Comparison of ENCODE assay signal across 8 mouse cellular contexts in genomic region chr4:87647932-87648911, GRCm38 (mm10).
DNase-seq lines count a peak whose midpoint lies in the region; ATAC-seq and TF ChIP-seq lines count a peak whose summit lies in the region.

No protein-coding gene starts in this region.

- no peak for TF ChIP-seq CTCF in CH12.LX (conservative IDR thresholded peaks at IDR 0.05 in 1 of 2, IDR thresholded peaks at IDR 0.05 in 1 of 2; ENCODE audit: low read depth in 2 of 2, low read length in 2 of 2)

- H3K9me3 ChIP-seq in CH12.LX (replicated peaks; ENCODE audit: low read length): peaks cover 7% of the 10 kb centered on the region
- H3K9me3 ChIP-seq in forebrain, embryonic 11.5 days (ENCODE audit: control insufficient read depth, low read length): no peaks in the 10 kb centered on the region; the same call in 1 of the 2 replicates
- peaks cover 4% of the 10 kb centered on the region for H3K9me3 ChIP-seq in intestine, embryonic 14.5 days (ENCODE audit: control insufficient read depth, low read length)
- no peaks in the 10 kb centered on the region for H3K9me3 ChIP-seq in limb, embryonic 15.5 days
- no peaks in the 10 kb centered on the region for H3K9me3 ChIP-seq in neural tube, embryonic 14.5 days (ENCODE audit: control insufficient read depth, low read length)

- peaks cover 2 to 9% of the 10 kb centered on the region in 2 experiments; a peak in 3 of 4 replicates for H3K4me1 ChIP-seq in CH12.LX (ENCODE audit: control insufficient read depth in 1 of 2, insufficient read depth in 2 of 2)
- peaks cover 12% of the 10 kb centered on the region; the same call in 1 of the 2 replicates for H3K4me1 ChIP-seq in forebrain, embryonic 11.5 days (replicated peaks; ENCODE audit: control insufficient read depth, insufficient read depth, low read length)
- H3K4me1 ChIP-seq in intestine, embryonic 14.5 days (replicated peaks; ENCODE audit: control insufficient read depth, insufficient read depth, low read length): peaks cover 12% of the 10 kb centered on the region
- H3K4me1 ChIP-seq in limb, embryonic 15.5 days: peaks cover 19% of the 10 kb centered on the region
- peaks cover 7% of the 10 kb centered on the region; the same call in 1 of the 2 replicates for H3K4me1 ChIP-seq in neural tube, embryonic 14.5 days (ENCODE audit: control insufficient read depth, insufficient read depth, low read length)

- ATAC-seq in forebrain, embryonic 11.5 days (replicated peaks; ENCODE audit: low FRiP score): peak; percentile 81
- peak; percentile 82 for ATAC-seq in intestine, embryonic 14.5 days (replicated peaks; ENCODE audit: low FRiP score, low TSS enrichment, low read depth)
- peak; percentile 71; the same call in 1 of the 2 replicates for ATAC-seq in limb, embryonic 15.5 days (ENCODE audit: insufficient number of reproducible peaks, low FRiP score, low TSS enrichment, low read depth)
- ATAC-seq in neural tube, embryonic 14.5 days (ENCODE audit: low read depth): peak; percentile 87

- H3K27me3 ChIP-seq in CH12.LX (replicated peaks): no peaks in the 10 kb centered on the region
- H3K27me3 ChIP-seq in forebrain, embryonic 11.5 days (ENCODE audit: control insufficient read depth, insufficient read depth, low read length): no peaks in the 10 kb centered on the region
- no peaks in the 10 kb centered on the region for H3K27me3 ChIP-seq in intestine, embryonic 14.5 days (replicated peaks; ENCODE audit: control insufficient read depth, insufficient read depth, low read length)
- H3K27me3 ChIP-seq in limb, embryonic 15.5 days: 0 out of 2 replicates have a peak, but pooled peaks cover 5% of the 10 kb centered on the region
- H3K27me3 ChIP-seq in neural tube, embryonic 14.5 days (ENCODE audit: control insufficient read depth, insufficient read depth, low read length): no peaks in the 10 kb centered on the region

- peak overlapping the region; percentile 80 for H3K4me2 ChIP-seq in CH12.LX (ENCODE audit: insufficient read depth, low read depth, poor library complexity, severe bottlenecking)
- peak overlapping the region; percentile 55 for H3K4me2 ChIP-seq in forebrain, embryonic 11.5 days (ENCODE audit: low read depth, low read length, severe bottlenecking)
- peak overlapping the region; percentile 67 for H3K4me2 ChIP-seq in intestine, embryonic 14.5 days (ENCODE audit: low read length)
- H3K4me2 ChIP-seq in limb, embryonic 15.5 days: peak overlapping the region; percentile 48
- peak overlapping the region; percentile 43 for H3K4me2 ChIP-seq in neural tube, embryonic 14.5 days (ENCODE audit: low read depth, low read length)

- H3K9ac ChIP-seq in CH12.LX (ENCODE audit: insufficient read depth, low read depth): no peak overlapping the region
- peak overlapping the region; percentile 29 for H3K9ac ChIP-seq in forebrain, embryonic 11.5 days (ENCODE audit: low read length)
- peak overlapping the region; percentile 11; the same call in 1 of the 2 replicates for H3K9ac ChIP-seq in intestine, embryonic 14.5 days (ENCODE audit: low read length)
- H3K9ac ChIP-seq in limb, embryonic 15.5 days: no peak overlapping the region
- H3K9ac ChIP-seq in neural tube, embryonic 14.5 days (replicated peaks; ENCODE audit: low read depth, low read length): 0 out of 2 replicates have a peak overlapping the region, but pooled peaks have one; percentile 0

- no peaks in the 10 kb centered on the region for H3K79me2 ChIP-seq in CH12.LX (replicated peaks; ENCODE audit: control insufficient read depth, extremely low read depth, insufficient read depth, poor library complexity, severe bottlenecking)

- TF ChIP-seq EP300 in CH12.LX (IDR thresholded peaks at IDR 0.05; ENCODE audit: low read length): no peak

- TF ChIP-seq POLR2A in CH12.LX (IDR thresholded peaks at IDR 0.05; ENCODE audit: low read depth, low read length): no peak

- WGBS in forebrain, embryonic 11.5 days: 6% methylated on average over 26 of the region's 26 CpGs
- WGBS in intestine, embryonic 14.5 days: 13% methylated on average over 26 of the region's 26 CpGs
- WGBS in limb, embryonic 15.5 days: 9% methylated on average over 26 of the region's 26 CpGs
- 4% methylated on average over 26 of the region's 26 CpGs for WGBS in neural tube, embryonic 14.5 days

- no peak for TF ChIP-seq RAD21 in CH12.LX (IDR thresholded peaks at IDR 0.05; ENCODE audit: low read depth, low read length)

- dilution Hi-C loops in CH12.LX (cut with MboI; ENCODE audit: extremely low pct_ligation_motif_present, extremely low pct_unique_long_range_greater_than_20kb, low sequenced_read_pairs): no loop called here

- no peaks in the 10 kb centered on the region for H3K36me3 ChIP-seq in CH12.LX (replicated peaks in 1 of 2; ENCODE audit: control insufficient read depth in 1 of 2, insufficient read depth in 1 of 2, low read length in 1 of 2)
- H3K36me3 ChIP-seq in forebrain, embryonic 11.5 days (ENCODE audit: control insufficient read depth, insufficient read depth, low read length): no peaks in the 10 kb centered on the region
- H3K36me3 ChIP-seq in intestine, embryonic 14.5 days (ENCODE audit: control insufficient read depth, insufficient read depth, low read length): no peaks in the 10 kb centered on the region
- H3K36me3 ChIP-seq in limb, embryonic 15.5 days: no peaks in the 10 kb centered on the region
- no peaks in the 10 kb centered on the region for H3K36me3 ChIP-seq in neural tube, embryonic 14.5 days (ENCODE audit: control insufficient read depth, insufficient read depth, low read length)

- peak; percentile 15 for DNase-seq in adrenal gland, adult 2 months
- no peak for DNase-seq in adrenal gland, postnatal 4 days (ENCODE audit: low spot score in 2 of 2)
- DNase-seq in CH12.LX (ENCODE audit: extremely low read depth): peak; percentile 43
- DNase-seq in forebrain, embryonic 11.5 days (ENCODE audit: low spot score): peak; percentile 79
- DNase-seq in intestine, embryonic 14.5 days (ENCODE audit: low spot score): peak; percentile 79
- no peak for DNase-seq in c-Kit-positive CD71-positive TER-119-positive erythroid progenitor cells, embryonic 14.5 days (ENCODE audit: low spot score)

- peak overlapping the region in 1 of 3 experiments; percentile 13 for H3K4me3 ChIP-seq in CH12.LX (replicated peaks in 1 of 3; ENCODE audit: low read depth in 2 of 3, low read length in 2 of 3, poor library complexity in 1 of 3)
- peak overlapping the region; percentile 14 for H3K4me3 ChIP-seq in forebrain, embryonic 11.5 days (ENCODE audit: low read depth, low read length)
- peak overlapping the region; percentile 25 for H3K4me3 ChIP-seq in intestine, embryonic 14.5 days (ENCODE audit: low read depth, low read length)
- peak overlapping the region; percentile 26 for H3K4me3 ChIP-seq in limb, embryonic 15.5 days
- H3K4me3 ChIP-seq in neural tube, embryonic 14.5 days (ENCODE audit: low read depth, low read length): peak overlapping the region; percentile 18; the same call in 1 of the 2 replicates

- H3K27ac ChIP-seq in CH12.LX (ENCODE audit: insufficient read depth, low read depth): no peak overlapping the region
- H3K27ac ChIP-seq in forebrain, embryonic 11.5 days (ENCODE audit: low read depth, low read length): peak overlapping the region; percentile 37
- no peak overlapping the region; the same call in 1 of the 2 replicates for H3K27ac ChIP-seq in intestine, embryonic 14.5 days (ENCODE audit: low read depth)
- 0 out of 2 replicates have a peak overlapping the region, but pooled peaks have one; percentile 17 for H3K27ac ChIP-seq in limb, embryonic 15.5 days
- peak overlapping the region; percentile 34; the same call in 1 of the 2 replicates for H3K27ac ChIP-seq in neural tube, embryonic 14.5 days (ENCODE audit: low read depth, low read length)

- in situ Hi-C loops in CH12.LX (cut with MboI; ENCODE audit: low pct_ligation_motif_present, low pct_unique_long_range_greater_than_20kb, low sequenced_read_pairs): no loop called here

TF ChIP-seq in CH12.LX, 34 proteins besides CTCF, POLR2A, EP300 and RAD21:
- TF ChIP-seq RCOR1 (conservative IDR thresholded peaks at IDR 0.05; ENCODE audit: low read depth, low read length): no peak
- TF ChIP-seq USF2 (conservative IDR thresholded peaks at IDR 0.05; ENCODE audit: low read depth, low read length): no peak
- no peak for TF ChIP-seq HCFC1 (IDR thresholded peaks at IDR 0.05; ENCODE audit: low read depth, low read length)
- no peak for TF ChIP-seq USF1 (IDR thresholded peaks at IDR 0.05; ENCODE audit: low read depth, low read length)
- TF ChIP-seq MAX (IDR thresholded peaks at IDR 0.05; ENCODE audit: low read length): no peak
- no peak for TF ChIP-seq TCF12 (IDR thresholded peaks at IDR 0.05; ENCODE audit: low read depth, low read length)
- TF ChIP-seq CHD1 (IDR thresholded peaks at IDR 0.05; ENCODE audit: low read depth, low read length): no peak

Comparison
In these comparisons a context has a peak if more than half of its experiments do, and no peak if none do; other contexts are left out.
1. DNase-seq: peak in adrenal gland, adult 2 months (single experiment), CH12.LX (single experiment), forebrain, embryonic 11.5 days (single experiment) and intestine, embryonic 14.5 days (single experiment); none in adrenal gland, postnatal 4 days (0 of 2) and c-Kit-positive CD71-positive TER-119-positive erythroid progenitor cells, embryonic 14.5 days (single experiment).
2. H3K27ac ChIP-seq: peak in forebrain, embryonic 11.5 days (single experiment), limb, embryonic 15.5 days (single experiment) and neural tube, embryonic 14.5 days (single experiment); none in CH12.LX (single experiment) and intestine, embryonic 14.5 days (single experiment).
3. H3K9ac ChIP-seq: peak in forebrain, embryonic 11.5 days (single experiment), intestine, embryonic 14.5 days (single experiment) and neural tube, embryonic 14.5 days (single experiment); none in CH12.LX (single experiment) and limb, embryonic 15.5 days (single experiment).
4. Peak in every context shown above with its lines, with median percentiles within 50 percentile points of each other: H3K4me2 ChIP-seq and ATAC-seq.